Mouse (Mus musculus) layer of hippocampus, adult 2 months (tissue): ENCODE data around the gene Ssu2. TPM values are rescaled to one million over a fixed set of nuclear protein-coding genes. Genes with fewer than 3 reads are reported as not detected.
A peak's percentile ranks its signal among the peaks of the same experiment; 100 is the strongest.

Experiments
- DNase-seq, 2 experiments: peaks; one replicate each; pipeline ENCODE4 v3.0.0; 2022; ENCODE audit warnings: low spot score in 2 of 2
- H3K27ac ChIP-seq: fragments of 200-600 bp; 2 replicates; pipeline ENCODE4 v1.8.1; 2022
- H3K4me3 ChIP-seq: fragments of 200-600 bp; 2 replicates; pipeline ENCODE4 v1.8.1; 2022; ENCODE audit warnings: mild to moderate bottlenecking
- CTCF ChIP-seq: fragments of 200-600 bp; conservative IDR thresholded peaks from 2 replicates; pipeline ENCODE4 v1.8.1; 2022; ENCODE audit warnings: antibody characterized with exemption, mild to moderate bottlenecking, moderate library complexity
- total RNA-seq, 2 experiments: library from RNA; stranded (reverse); gene quantifications; 2 replicates each; pipeline ENCODE4 v1.2.3; 2021

Ssu2 gene
- total RNA-seq, 2 experiments from 2014 or later = 0.32 to 0.44 TPM

DNA sequence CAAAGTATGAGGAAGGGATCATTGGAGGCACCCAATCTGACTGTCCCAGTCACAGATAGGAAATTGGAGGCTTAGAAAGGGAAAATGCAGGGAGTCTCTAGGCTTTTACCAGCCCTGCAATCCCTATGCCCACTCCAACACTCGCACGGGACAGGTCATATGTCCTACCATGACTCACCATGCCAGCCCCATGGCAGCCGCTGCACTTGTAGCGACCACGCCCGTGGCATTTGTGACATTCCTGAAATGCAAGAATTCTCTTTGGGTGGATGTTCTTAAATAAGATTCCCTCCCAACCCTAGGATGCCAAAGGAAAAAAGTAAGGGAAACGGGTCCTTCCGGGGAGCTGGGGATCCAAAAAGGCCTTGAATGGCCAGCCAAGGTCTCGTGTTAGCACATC, 8.8 kb downstream of the Ssu2 start:
- TF ChIP-seq CTCF = no peak
- H3K27ac ChIP-seq = no peak overlapping the region
- no peak overlapping the region for H3K4me3 ChIP-seq
- no peak for DNase-seq

DNA sequence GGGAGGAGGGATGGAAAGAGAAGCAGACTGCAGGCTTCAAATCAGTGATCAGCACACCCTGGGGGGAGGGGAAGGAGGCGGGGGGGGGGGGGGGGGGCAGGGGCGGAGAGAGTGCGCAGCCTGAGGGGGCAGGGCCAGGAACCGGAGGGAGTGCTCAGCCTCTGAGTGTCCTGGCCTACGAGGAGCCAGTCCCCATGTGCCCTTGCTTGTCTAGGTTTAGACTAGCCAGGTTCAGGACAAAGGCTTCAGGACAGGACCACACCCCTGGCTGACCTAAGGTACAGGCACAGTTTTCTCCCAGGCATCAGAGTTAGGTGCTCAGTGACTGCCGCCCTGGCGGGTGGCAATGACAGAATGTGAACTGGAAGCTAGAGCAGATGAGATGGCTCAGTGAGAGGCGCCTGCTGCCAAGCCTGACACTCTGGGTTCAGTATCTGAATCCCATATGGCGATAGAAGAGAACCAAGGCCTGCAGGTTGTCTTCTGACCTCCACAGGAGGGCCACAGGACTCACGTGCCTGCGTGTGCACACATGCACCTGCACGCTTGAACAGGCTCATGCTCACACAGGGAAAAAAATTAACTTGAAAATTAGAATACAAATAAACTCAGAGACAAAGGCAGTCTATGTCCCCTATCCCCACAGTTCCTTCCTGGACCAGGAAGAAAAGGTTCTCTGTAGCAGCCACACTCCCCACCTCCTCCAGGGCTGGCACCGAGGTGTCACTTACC, 12.0 kb downstream of the Ssu2 start:
- no peak overlapping the region for H3K27ac ChIP-seq
- DNase-seq = no peak
- TF ChIP-seq CTCF = no peak
- H3K4me3 ChIP-seq = no peak overlapping the region

GRCm38 (mm10) chr6:112373886-112374585, 13.8 kb downstream of the Ssu2 start:
- Histone ChIP-seq H3K27ac (no peak overlapping the region), H3K4me3 (no peak overlapping the region)
- TF ChIP-seq CTCF = peak; percentile 90
- DNase-seq = peak; percentile 23 to 61

DNA sequence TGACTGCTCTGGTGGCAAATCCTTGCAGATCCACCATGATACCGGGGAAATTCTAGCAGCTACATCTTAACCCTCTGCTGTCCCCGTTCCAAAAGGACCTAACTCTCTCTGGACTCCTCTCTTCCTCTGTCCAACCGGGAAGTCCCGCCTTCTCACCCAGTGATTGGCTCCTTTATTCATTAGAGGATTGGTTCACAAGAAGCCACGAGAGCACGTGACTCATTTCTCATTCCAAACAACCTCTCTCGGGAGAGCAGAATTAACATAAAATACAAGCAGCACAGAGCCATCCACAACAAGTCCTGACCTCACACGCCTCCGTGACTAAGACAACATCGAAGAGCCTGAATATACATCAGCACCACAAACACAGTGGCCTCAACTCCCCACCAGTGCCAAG, 22.5 kb downstream of the Ssu2 start:
- Histone ChIP-seq H3K4me3 (no peak overlapping the region), H3K27ac (no peak overlapping the region)
- no peak for DNase-seq
- TF ChIP-seq CTCF = no peak

DNA sequence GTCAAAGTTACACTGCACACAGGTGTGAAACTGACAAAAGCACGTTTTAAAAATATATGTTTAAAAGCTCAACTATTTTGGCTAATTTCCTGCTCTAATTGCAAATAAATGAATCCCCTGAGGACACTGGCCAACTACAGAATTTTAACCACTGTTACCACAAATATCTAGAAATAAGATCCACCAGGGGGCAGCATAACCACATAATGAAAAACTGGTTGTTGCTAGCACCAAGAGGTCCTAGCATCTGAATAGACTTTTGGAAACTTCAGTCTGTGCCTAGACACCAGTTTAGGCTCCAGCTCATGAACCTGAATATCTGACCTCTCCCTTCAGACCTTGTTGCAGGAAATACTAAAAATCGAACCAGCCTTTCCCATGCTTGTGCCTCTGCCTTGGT, 23.2 kb downstream of the Ssu2 start:
- Histone ChIP-seq H3K4me3 (no peak overlapping the region), H3K27ac (no peak overlapping the region)
- DNase-seq = peak; percentile 55 to 70
- peak; percentile 81 for TF ChIP-seq CTCF

GRCm38 (mm10) chr6:112362349-112362958, 25.4 kb downstream of the Ssu2 start:
- Histone ChIP-seq H3K4me3 (no peak overlapping the region), H3K27ac (no peak overlapping the region)
- peak; percentile 54 to 79 for DNase-seq
- TF ChIP-seq CTCF = peak; percentile 93

GRCm38 (mm10) chr6:112360676-112361075, 27.1 kb downstream of the Ssu2 start:
- no peak for TF ChIP-seq CTCF
- DNase-seq = peak; percentile 21 to 50

GRCm38 (mm10) chr6:112359341-112359740, 28.5 kb downstream of the Ssu2 start:
- no peak for DNase-seq
- no peak for TF ChIP-seq CTCF
- Histone ChIP-seq H3K4me3 (no peak overlapping the region), H3K27ac (no peak overlapping the region)

More at GRCm38 (mm10) chr6:112360676-112361075, 27.1 kb downstream of the Ssu2 start:
- H3K4me3 ChIP-seq = no peak overlapping the region
- no peak overlapping the region for H3K27ac ChIP-seq

DNA sequence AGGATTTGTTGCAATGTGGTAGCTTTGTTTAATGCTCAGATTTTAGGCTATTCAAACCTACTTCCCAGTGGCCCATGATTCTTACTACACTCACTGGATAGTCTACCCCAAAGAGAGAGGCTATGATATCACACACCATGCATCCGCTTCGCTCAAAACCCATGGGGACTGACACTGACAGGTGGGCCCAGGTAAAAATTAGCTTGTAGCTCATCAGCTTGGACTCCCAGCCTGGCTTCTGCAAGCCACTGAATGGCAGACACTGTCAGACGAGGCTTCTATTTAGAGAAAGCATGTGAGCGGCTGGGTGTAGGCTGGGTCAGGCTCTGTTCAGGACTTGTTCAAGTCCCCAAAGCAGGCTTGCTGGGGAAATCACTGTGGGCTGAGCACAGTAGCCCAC, 37.4 kb downstream of the Ssu2 start:
- no peak for DNase-seq
- H3K27ac ChIP-seq = no peak overlapping the region
- TF ChIP-seq CTCF = no peak
- no peak overlapping the region for H3K4me3 ChIP-seq

DNA sequence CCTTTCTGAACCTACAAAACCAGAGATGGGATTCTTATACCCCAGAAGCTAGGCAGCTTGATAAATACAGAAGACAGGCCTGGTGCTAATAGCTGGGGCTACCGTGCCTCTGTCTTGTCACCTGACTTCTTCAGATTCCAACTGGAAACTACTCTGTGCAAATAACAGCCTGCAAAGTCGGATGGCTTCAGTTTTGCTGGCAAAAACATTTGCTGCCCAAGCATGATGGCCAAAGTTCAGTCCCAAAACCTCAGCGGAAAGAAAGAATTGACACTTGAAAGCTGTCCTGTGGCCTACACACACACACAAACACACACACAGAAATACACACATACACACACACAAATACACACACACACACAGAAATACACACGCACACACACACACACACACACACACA, 48.8 kb downstream of the Ssu2 start:
- TF ChIP-seq CTCF = no peak
- DNase-seq = no peak
- H3K4me3 ChIP-seq = no peak overlapping the region
- no peak overlapping the region for H3K27ac ChIP-seq

GRCm38 (mm10) chr6:112337667-112338066, 50.2 kb downstream of the Ssu2 start:
- Histone ChIP-seq H3K4me3 (no peak overlapping the region), H3K27ac (no peak overlapping the region)
- TF ChIP-seq CTCF = no peak
- no peak for DNase-seq

- DNase-seq = no peak
- Histone ChIP-seq H3K27ac (no peak overlapping the region), H3K4me3 (no peak overlapping the region)
- TF ChIP-seq CTCF = no peak
These were observed 53.9 kb downstream of the Ssu2 start for GRCm38 (mm10) chr6:112333930-112334329.

DNA sequence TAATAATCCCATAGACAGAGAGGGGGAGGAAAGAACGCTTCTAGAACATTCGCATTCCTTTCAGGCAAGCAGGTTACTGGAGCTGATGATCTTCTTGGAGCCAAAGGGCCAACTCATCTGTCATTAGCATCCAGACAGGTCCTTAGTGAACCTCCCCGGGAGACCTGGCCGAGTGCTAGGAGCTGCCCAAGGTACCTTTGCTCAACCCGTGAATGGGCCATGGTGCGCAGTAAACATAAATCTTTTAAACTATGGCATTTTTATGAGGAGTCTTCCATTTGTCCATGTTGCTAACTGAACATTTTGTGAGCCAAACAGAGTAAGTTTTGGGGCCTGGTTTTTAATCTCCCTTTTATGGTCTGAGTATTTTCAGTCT, 56.6 kb downstream of the Ssu2 start:
- no peak for TF ChIP-seq CTCF
- Histone ChIP-seq H3K4me3 (no peak overlapping the region), H3K27ac (no peak overlapping the region)
- DNase-seq = no peak
